Mouse (Mus musculus) heart, postnatal 0 days (tissue): ENCODE results near the gene Cdk19.

Source experiments
- CTCF ChIP-seq: IDR thresholded peaks from 2 replicates; pipeline ENCODE4 v1.5.1; 2016; ENCODE audit warnings: antibody characterized with exemption, control low read depth, low read depth
- EP300 ChIP-seq: IDR thresholded peaks from 2 replicates; pipeline ENCODE4 v1.6.1; 2016; ENCODE audit warnings: antibody characterized with exemption, low read depth

- TF ChIP-seq CTCF: no peak
- no peak for TF ChIP-seq EP300
These were observed 31.4 kb upstream of the Cdk19 start for GRCm38 (mm10) chr10:40307826-40308583.
